Mouse (Mus musculus): ENCODE results near the gene Prdx2.
A peak's percentile ranks its signal among the peaks of the same experiment; 100 is the strongest.

- TF ChIP-seq POLR2A (IDR thresholded peaks at IDR 0.05; ENCODE audit: low read depth, low read length) = peak; percentile 100
- TF ChIP-seq CTCF (IDR thresholded peaks at IDR 0.05; ENCODE audit: extremely low read depth, insufficient read depth, insufficient read length, insufficient replicate concordance) = no peak
Observed at GRCm38 (mm10) chr8:84978248-84978940, 9.0 kb downstream of the Prdx2 start, which contains the start of gene Junb.

All from spleen, adult 2 months (tissue).